Mouse (Mus musculus) adipose tissue, adult 10 weeks (tissue): ENCODE data around the gene Cela3b. TPM values are rescaled to one million over a fixed set of nuclear protein-coding genes. Genes with fewer than 3 reads are reported as not detected.

Experiments
- polyA plus RNA-seq: library from polyadenylated mRNA; stranded (reverse); fragments of 350-450 nt; fragmentation: Illumina TruSeq; extraction: RNeasy Lipid Tissue Mini Kit (QIAGEN cat#74804); gene quantifications from one replicate; pipeline ENCODE4 v1.2.3, GENCODE M21; 2014; ENCODE audit warnings: low read depth, low replicate concordance

Cela3b gene
- polyA plus RNA-seq: 0.36 TPM

GRCm38 (mm10) chr4:137430502-137430901 is at the start of gene Cela3b:
Cela3b (minus strand) TSS chr4:137430540.

GRCm38 (mm10) chr4:137468260-137469080 is 38.1 kb upstream of the Cela3b start, which contains the start of gene Hspg2:
Hspg2 (plus strand) TSS chr4:137468769.

GRCm38 (mm10) chr4:137453234-137453767 is 23.0 kb upstream of the Cela3b start, which contains the start of gene 1700013G24Rik:
1700013G24Rik (plus strand) TSS chr4:137453284.

GRCm38 (mm10) chr4:137409691-137410090 is 20.6 kb downstream of the Cela3b start, which contains the start of gene Cela3a:
Cela3a (minus strand) TSS chr4:137409791.

Other genes with a start within 250 kb of the Cela3b start
- gene Wnt4, start 153.1 kb downstream of the Cela3b start, polyA plus RNA-seq: 5.3 TPM
- 290 TPM for gene Cdc42, start 72.8 kb downstream of the Cela3b start, polyA plus RNA-seq
- gene Cela3a, start 20.7 kb downstream of the Cela3b start, polyA plus RNA-seq: not detected
- 16.5 TPM for gene 1700013G24Rik, start 22.7 kb upstream of the Cela3b start, polyA plus RNA-seq
- 124 TPM for gene Hspg2, start 38.2 kb upstream of the Cela3b start, polyA plus RNA-seq
- gene Ldlrad2, start 144.0 kb upstream of the Cela3b start, polyA plus RNA-seq: not detected
- 66.4 TPM for gene Usp48, start 163.2 kb upstream of the Cela3b start, polyA plus RNA-seq
- gene Rap1gap, start 234.2 kb upstream of the Cela3b start, polyA plus RNA-seq: 6.2 TPM